Mouse (Mus musculus) embryonic facial prominence, embryonic 12.5 days (tissue): ENCODE results near the gene Glb1l2. TPM values are rescaled to one million over a fixed set of nuclear protein-coding genes. Genes with fewer than 3 reads are reported as not detected.

Experiments
- ATAC-seq: fragments of 200-750 bp; cut with Nextera tagmentation; 2 replicates; pipeline ENCODE4 v1.8.0; 2017; ENCODE audit not compliant: insufficient number of reproducible peaks, insufficient read depth, low FRiP score, low TSS enrichment
- H3K27ac ChIP-seq: fragments of 300-500 bp; sonication (generic); 2 replicates; pipeline ENCODE4 v1.5.1; 2016; ENCODE audit warnings: mild to moderate bottlenecking
- H3K27me3 ChIP-seq: fragments of 300-500 bp; sonication (generic); 2 replicates; pipeline ENCODE4 v1.6.1; 2016; ENCODE audit warnings: mild to moderate bottlenecking, moderate library complexity
- H3K36me3 ChIP-seq: fragments of 300-500 bp; sonication (generic); 2 replicates; pipeline ENCODE4 v1.6.1; 2016; ENCODE audit warnings: mild to moderate bottlenecking
- H3K4me1 ChIP-seq: fragments of 300-500 bp; sonication (generic); 2 replicates; pipeline ENCODE4 v1.6.1; 2016
- H3K4me2 ChIP-seq: fragments of 300-500 bp; sonication (generic); replicated peaks from 2 replicates; pipeline ENCODE4 v1.6.1; 2016; ENCODE audit warnings: mild to moderate bottlenecking, moderate library complexity
- H3K4me3 ChIP-seq: fragments of 300-500 bp; sonication (generic); 2 replicates; pipeline ENCODE4 v1.5.1; 2016; ENCODE audit warnings: mild to moderate bottlenecking
- H3K9ac ChIP-seq: fragments of 300-500 bp; sonication (generic); 2 replicates; pipeline ENCODE4 v1.6.1; 2016; ENCODE audit warnings: mild to moderate bottlenecking, moderate library complexity
- H3K9me3 ChIP-seq: fragments of 300-500 bp; sonication (generic); 2 replicates; pipeline ENCODE4 v1.6.1; 2016; ENCODE audit warnings: mild to moderate bottlenecking, moderate library complexity
- WGBS: fragments of 180-500 bp; shearing (Covaris S2); methylation state at CpG from one replicate; pipeline ENCODE4 v1.1.7; 2016; 5-methylcytosine and 5-hydroxymethylcytosine counted together
- polyA plus RNA-seq: library from polyadenylated mRNA; unstranded; fragments of >200 nt; fragmentation: Nextera tagmentation; extraction: Ambion mirVana; gene quantifications from 2 replicates; pipeline ENCODE4 v1.2.1, GENCODE M21; 2016

The Glb1l2 gene
- polyA plus RNA-seq, 1 experiment from 2014 or later = 5.7 TPM

DNA sequence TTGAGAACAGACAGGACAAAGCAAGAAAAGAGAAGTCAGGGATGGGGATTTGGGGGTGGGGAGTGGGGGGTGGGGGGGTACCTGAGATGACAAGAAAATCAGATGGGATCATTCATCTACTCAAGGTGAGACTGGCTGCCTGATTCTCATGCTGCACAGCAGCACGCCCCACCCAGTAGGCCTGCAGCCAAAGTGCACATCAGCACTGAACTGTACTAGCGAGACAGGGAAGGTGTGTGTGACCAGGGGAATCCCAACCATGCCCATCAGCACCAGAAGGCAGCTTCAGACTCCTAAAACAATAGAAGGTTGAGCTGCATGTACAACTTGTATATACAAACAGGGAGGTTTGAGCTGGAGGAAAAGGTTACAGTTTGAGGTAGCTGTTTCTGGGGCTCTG, 30.6 kb downstream of the Glb1l2 start:
- Histone ChIP-seq H3K27ac (no peak overlapping the region), H3K4me1 (no peaks in the 10 kb centered on the region), H3K4me2 (no peak overlapping the region), H3K9ac (no peak overlapping the region), H3K4me3 (no peak overlapping the region), H3K9me3 (no peaks in the 10 kb centered on the region), H3K27me3 (no peaks in the 10 kb centered on the region), H3K36me3 (no peaks in the 10 kb centered on the region)
- ATAC-seq = no peak
- 78% methylated on average over 2 of the region's 2 CpGs for WGBS

DNA sequence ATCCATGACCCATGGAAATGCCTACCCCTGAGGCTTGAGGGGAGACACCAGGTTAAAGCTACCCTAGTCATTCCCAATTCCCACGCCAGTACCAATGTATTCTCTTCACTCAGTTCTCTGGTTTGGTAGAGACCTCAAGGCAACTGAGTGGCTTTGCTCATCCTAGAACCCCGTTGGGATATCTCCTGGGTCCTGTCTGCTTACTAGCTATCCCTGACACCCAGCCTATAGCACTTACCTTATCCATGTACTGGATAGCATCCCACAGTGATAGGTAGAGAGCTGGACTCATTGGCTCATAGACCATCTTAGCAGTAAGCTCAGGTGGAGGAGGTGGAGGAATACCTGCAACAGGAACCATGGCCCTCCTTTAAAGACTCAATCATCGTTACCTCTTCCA, 38.1 kb downstream of the Glb1l2 start:
- ATAC-seq = no peak
- H3K4me2 ChIP-seq = no peak overlapping the region
- H3K9me3 ChIP-seq = no peaks in the 10 kb centered on the region
- H3K4me1 ChIP-seq = no peaks in the 10 kb centered on the region
- H3K4me3 ChIP-seq = no peak overlapping the region
- H3K36me3 ChIP-seq = no peaks in the 10 kb centered on the region
- H3K27ac ChIP-seq = no peak overlapping the region
- no peak overlapping the region for H3K9ac ChIP-seq
- H3K27me3 ChIP-seq = no peaks in the 10 kb centered on the region
- WGBS = 86% methylated on average over 3 of the region's 3 CpGs

DNA sequence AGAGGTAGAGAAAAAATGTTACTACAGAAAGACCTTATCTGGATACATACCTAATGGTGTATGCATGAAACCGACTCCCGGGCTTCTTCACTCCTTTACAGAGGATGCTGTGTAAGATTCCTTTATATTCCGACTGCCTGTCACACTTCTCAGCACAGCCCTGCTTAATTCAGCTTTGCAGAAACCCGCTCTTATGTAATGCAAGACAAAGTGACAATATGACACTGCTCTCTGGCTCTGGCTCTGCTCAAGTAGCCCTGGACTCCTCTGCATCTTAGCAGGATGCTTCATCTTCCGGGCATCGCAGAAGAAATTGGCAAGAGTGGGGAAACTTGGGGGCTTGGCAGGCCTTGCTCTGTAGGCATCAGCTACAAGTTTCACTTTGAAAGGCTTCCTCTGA, 43.8 kb downstream of the Glb1l2 start:
- no peak for ATAC-seq
- H3K27ac ChIP-seq = no peak overlapping the region
- H3K4me1 ChIP-seq = no peaks in the 10 kb centered on the region
- H3K4me3 ChIP-seq = no peak overlapping the region
- no peaks in the 10 kb centered on the region for H3K27me3 ChIP-seq
- H3K9me3 ChIP-seq = no peaks in the 10 kb centered on the region
- WGBS = 88% methylated on average over 6 of the region's 6 CpGs
- no peaks in the 10 kb centered on the region for H3K36me3 ChIP-seq
- no peak overlapping the region for H3K9ac ChIP-seq
- no peak overlapping the region for H3K4me2 ChIP-seq

DNA sequence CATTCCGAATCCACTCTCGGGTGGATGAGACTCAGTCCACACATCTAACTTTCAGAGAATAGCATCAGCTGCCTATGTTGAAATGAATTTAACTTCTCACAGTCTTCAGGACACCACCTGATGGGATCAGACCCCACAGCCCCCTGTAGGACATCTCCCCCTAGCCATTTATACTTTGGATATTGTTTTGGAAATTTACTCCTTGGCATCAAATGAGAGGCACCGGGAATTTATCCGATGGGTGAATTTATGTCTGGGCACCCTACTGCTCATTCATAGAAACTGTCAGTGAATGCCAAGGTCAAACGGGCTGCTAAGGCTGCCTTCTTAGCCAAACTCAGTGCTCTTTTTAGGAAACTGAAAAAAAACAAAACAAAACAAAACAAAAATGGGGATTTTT, 45.7 kb downstream of the Glb1l2 start:
- Histone ChIP-seq H3K4me3 (no peak overlapping the region), H3K27ac (no peak overlapping the region), H3K36me3 (no peaks in the 10 kb centered on the region), H3K9ac (no peak overlapping the region), H3K27me3 (no peaks in the 10 kb centered on the region), H3K4me2 (no peak overlapping the region), H3K9me3 (no peaks in the 10 kb centered on the region), H3K4me1 (no peaks in the 10 kb centered on the region)
- 75% methylated on average over 5 of the region's 5 CpGs for WGBS
- no peak for ATAC-seq

DNA sequence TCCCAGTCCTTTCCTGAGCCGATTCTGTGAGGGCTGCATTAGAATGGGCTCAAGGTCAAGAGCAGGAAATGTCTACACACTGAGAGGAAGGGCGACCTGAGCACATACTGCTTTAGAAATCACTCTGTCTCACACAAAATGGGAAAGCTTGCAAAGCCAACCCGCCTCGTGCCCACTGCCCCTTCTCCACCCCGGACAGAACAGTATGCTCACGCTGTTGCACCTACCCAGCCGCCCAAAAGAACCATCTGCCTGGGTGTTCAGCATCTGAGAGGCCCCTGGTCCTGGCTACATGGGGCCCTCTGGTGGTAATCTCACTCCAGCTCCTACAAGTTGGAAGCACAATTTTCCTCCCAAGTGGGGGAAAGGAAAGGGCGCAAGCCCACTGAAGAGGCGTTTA, 46.2 kb downstream of the Glb1l2 start:
- Histone ChIP-seq H3K36me3 (no peaks in the 10 kb centered on the region), H3K27ac (no peak overlapping the region), H3K4me2 (no peak overlapping the region), H3K9ac (no peak overlapping the region), H3K9me3 (no peaks in the 10 kb centered on the region), H3K4me3 (no peak overlapping the region), H3K4me1 (no peaks in the 10 kb centered on the region), H3K27me3 (no peaks in the 10 kb centered on the region)
- WGBS = 35% methylated on average over 9 of the region's 9 CpGs
- ATAC-seq = no peak

DNA sequence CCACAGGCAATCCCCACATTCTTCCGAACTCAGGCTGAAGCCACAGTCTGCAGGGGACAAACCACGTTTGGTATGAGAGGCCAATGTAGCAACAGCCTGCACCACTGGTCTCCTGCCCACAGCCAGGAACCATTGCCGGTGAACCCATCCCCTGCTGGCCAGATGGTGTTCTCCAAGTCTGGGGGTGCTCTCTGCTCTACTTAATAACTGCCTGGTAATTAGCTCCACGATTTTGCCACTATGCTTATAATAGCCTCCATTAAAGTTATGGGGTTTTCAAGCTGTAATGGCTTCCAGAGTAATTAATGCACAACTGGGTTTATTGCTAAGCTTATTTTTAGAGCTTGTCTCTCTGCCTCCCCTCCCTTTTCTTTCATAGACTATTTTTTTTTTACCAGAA, 57.4 kb downstream of the Glb1l2 start:
- no peak overlapping the region for H3K27ac ChIP-seq
- H3K9ac ChIP-seq = no peak overlapping the region
- no peak overlapping the region for H3K4me3 ChIP-seq
- no peak overlapping the region for H3K4me2 ChIP-seq
- no peak for ATAC-seq
- H3K9me3 ChIP-seq = no peaks in the 10 kb centered on the region
- no peaks in the 10 kb centered on the region for H3K36me3 ChIP-seq
- no peaks in the 10 kb centered on the region for H3K27me3 ChIP-seq
- no peaks in the 10 kb centered on the region for H3K4me1 ChIP-seq
- WGBS = 80% methylated on average over 4 of the region's 4 CpGs

DNA sequence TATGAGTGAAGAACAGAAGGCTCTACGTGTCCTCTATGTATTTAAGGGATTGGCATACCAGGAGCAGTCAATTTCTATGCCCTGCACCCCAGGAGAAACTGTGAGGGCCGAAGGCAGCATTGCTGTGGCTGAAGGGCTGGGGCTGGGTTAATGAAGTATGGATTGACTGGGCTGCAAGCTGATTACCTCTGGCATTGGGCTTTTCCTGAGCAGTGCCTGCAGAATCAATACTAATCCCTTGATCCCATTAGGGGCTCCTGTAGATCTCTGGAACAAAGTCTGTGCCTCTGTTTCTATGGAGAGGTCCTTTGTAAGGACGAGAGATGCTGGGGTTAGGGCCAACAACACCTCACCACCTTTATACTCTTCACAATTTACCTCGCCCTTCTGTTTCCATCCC, 59.1 kb downstream of the Glb1l2 start:
- no peak overlapping the region for H3K4me3 ChIP-seq
- no peaks in the 10 kb centered on the region for H3K9me3 ChIP-seq
- WGBS = 44% methylated on average over 4 of the region's 4 CpGs
- no peak overlapping the region for H3K27ac ChIP-seq
- H3K4me1 ChIP-seq = no peaks in the 10 kb centered on the region
- H3K36me3 ChIP-seq = no peaks in the 10 kb centered on the region
- H3K27me3 ChIP-seq = no peaks in the 10 kb centered on the region
- H3K9ac ChIP-seq = no peak overlapping the region
- H3K4me2 ChIP-seq = no peak overlapping the region
- ATAC-seq = no peak

DNA sequence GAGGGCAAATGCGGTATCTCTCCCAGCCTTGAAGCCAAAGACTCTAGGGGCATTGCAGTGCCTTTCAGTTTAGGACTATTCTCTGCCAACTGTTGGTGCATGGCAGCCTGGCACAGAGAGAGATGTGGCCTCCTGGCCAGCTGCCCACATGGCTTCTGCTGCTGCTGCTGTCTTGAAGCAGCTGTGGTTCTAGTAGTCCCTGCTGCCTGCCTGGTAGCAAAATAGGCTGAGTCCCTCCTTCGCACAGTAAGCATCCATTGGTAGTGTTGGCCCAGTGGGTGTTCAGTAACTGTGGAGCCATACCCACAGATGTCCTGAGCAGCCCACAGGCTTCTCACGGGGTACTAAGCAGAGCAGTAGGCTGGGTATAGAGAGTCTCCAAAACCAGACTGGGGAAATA, 63.5 kb downstream of the Glb1l2 start:
- no peak for ATAC-seq
- no peak overlapping the region for H3K4me3 ChIP-seq
- H3K27ac ChIP-seq = no peak overlapping the region
- H3K27me3 ChIP-seq = no peaks in the 10 kb centered on the region
- 89% methylated on average over 3 of the region's 3 CpGs for WGBS
- H3K36me3 ChIP-seq = no peaks in the 10 kb centered on the region
- no peak overlapping the region for H3K4me2 ChIP-seq
- no peaks in the 10 kb centered on the region for H3K9me3 ChIP-seq
- no peak overlapping the region for H3K9ac ChIP-seq
- no peaks in the 10 kb centered on the region for H3K4me1 ChIP-seq

DNA sequence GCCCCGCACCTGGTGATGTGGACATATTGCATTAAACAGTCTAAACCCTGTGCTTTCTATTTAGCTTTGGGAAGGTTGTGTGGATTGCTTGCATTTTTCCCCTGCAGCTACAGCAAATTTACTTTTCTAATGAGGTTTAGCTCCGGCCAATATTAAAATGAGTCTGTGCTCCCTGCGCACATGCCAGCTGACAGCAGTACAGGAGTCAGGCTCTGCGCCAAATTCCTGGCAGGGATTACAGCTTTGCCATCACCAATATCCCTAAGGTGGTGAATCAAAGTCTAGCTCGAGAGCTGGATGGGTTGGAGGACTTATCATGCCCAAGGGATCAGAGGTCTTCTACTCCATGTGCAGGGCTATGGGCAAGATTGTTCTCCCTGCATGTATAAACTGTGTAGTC, 69.2 kb downstream of the Glb1l2 start:
- Histone ChIP-seq H3K4me1 (no peaks in the 10 kb centered on the region), H3K27ac (no peak overlapping the region), H3K9ac (no peak overlapping the region), H3K4me3 (no peak overlapping the region), H3K9me3 (no peaks in the 10 kb centered on the region), H3K36me3 (no peaks in the 10 kb centered on the region), H3K27me3 (peaks cover 41% of the 10 kb centered on the region), H3K4me2 (no peak overlapping the region)
- no peak for ATAC-seq
- WGBS = 72% methylated on average over 5 of the region's 5 CpGs

DNA sequence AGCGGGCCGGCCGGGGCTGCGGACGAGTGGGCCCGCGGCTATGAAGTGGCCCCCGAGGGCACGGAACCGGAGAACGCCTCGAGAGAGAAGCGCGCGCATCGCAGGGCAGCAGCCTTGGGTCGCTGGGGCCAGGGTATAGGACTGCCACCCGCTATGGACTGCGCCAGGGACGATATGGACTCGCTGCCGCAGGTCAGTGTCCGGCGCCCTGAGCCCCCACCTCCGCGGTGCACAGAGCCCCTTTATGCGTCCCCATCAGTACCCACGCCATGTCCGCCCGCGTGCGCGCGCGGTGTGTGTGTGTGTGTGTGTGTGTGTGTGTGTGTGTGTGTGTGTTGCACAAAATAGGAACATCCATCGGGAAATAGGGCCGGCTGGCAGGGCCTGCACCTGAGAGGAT, 72.3 kb downstream of the Glb1l2 start:
- ATAC-seq = peak; percentile 62
- Histone ChIP-seq H3K27ac (no peak overlapping the region), H3K9me3 (no peaks in the 10 kb centered on the region), H3K4me2 (peak overlapping the region; percentile 98), H3K9ac (peak overlapping the region; percentile 59), H3K27me3 (peaks cover 47% of the 10 kb centered on the region), H3K36me3 (no peaks in the 10 kb centered on the region), H3K4me1 (no peaks in the 10 kb centered on the region), H3K4me3 (peak overlapping the region; percentile 61)
- 1% methylated on average over 37 of the region's 37 CpGs for WGBS

DNA sequence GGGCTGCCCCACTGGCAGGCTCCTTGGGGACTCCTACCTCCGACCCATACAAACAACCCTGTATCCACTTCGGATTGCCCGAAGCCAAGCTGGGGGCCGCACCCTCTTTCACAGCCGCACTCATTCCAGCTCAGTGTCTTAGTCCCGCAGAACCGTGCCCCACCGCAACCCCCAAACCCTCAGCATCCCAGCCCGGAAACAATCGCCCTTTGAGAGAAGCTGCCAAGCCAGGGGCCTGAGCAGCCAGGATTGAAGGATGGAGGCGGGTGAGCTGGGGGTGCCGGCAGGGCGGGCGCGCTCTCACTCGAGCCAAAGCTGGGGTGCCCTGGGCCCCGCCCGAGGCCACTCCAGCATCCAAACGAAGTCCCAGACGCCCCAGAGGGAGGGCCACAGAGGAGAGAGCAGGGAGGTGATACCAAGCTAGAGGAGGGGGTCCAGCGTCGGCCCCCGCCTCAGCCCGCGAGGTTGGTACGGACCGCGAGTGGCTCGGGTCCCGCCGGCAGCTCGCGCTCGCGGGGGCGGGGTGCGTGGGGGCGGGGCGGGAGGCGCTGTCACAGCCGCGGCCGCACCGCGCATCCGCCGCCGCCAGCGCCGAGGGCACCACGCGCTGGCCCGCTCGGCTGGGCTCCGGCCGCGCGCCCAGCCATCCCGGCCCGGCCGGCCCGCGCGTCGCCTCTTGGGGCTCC, 72.9 kb downstream of the Glb1l2 start, which contains the start of gene B3gat1:
Gene B3gat1, plus strand, starts transcription at position 523 of the 686 bp plus-strand sequence.
- H3K36me3 ChIP-seq = no peaks in the 10 kb centered on the region
- H3K27me3 ChIP-seq = peaks cover 47% of the 10 kb centered on the region
- WGBS = 2% methylated on average over 29 of the region's 65 CpGs
- H3K9ac ChIP-seq = peak within 1 kb of the TSS; percentile 59
- no peak within 1 kb of the TSS for H3K27ac ChIP-seq
- H3K4me3 ChIP-seq = peak within 1 kb of the TSS; percentile 61
- no peaks in the 10 kb centered on the region for H3K9me3 ChIP-seq
- ATAC-seq = peak; percentile 72
- H3K4me2 ChIP-seq = peak within 1 kb of the TSS; percentile 98
- H3K4me1 ChIP-seq = no peaks in the 10 kb centered on the region

DNA sequence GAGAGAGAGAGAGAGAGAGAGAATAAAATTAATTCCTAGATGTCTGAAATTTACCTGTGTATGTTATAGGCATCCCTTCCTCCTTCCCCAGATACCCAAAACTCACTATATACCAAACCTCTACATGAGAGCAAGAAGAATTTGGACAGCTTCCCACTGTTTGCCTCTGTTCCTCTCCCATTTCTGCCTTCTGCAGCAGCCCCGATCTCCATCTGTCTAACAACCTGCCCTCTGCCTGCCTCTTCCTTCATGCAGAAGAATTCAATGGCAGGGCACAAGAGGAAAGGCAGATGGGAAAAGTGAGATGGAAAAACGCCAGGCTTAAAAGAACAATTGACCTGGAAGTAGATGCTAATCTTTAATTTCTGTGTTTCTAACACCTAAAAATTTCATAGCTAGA, 77.7 kb downstream of the Glb1l2 start:
- WGBS = 79% methylated on average over 2 of the region's 2 CpGs
- ATAC-seq = no peak

More for the DNA sequence above, 77.7 kb downstream of the Glb1l2 start:
- H3K9me3 ChIP-seq = no peaks in the 10 kb centered on the region
- H3K9ac ChIP-seq = no peak overlapping the region
- peaks cover 21% of the 10 kb centered on the region for H3K27me3 ChIP-seq
- no peak overlapping the region for H3K4me2 ChIP-seq
- no peak overlapping the region for H3K27ac ChIP-seq
- H3K36me3 ChIP-seq = no peaks in the 10 kb centered on the region
- H3K4me1 ChIP-seq = no peaks in the 10 kb centered on the region
- H3K4me3 ChIP-seq = no peak overlapping the region
